In genomic region chr8:115650110-115650521, GRCm38 (mm10) we compare ENCODE assay signal across 8 mouse cellular contexts. TPM values are rescaled to one million over a fixed set of nuclear protein-coding genes. Genes with fewer than 3 reads are reported as not detected.
DNase-seq lines count a peak whose midpoint lies in the region; ATAC-seq and TF ChIP-seq lines count a peak whose summit lies in the region.

No protein-coding gene starts in this region.

- H3K9me3 ChIP-seq in lung, embryonic 14.5 days (ENCODE audit: low read depth, low read length): no peaks in the 10 kb centered on the region
- H3K9me3 ChIP-seq in forebrain, embryonic 16.5 days (ENCODE audit: control insufficient read depth, low read length): no peaks in the 10 kb centered on the region

- H3K27ac ChIP-seq in lung, embryonic 14.5 days (ENCODE audit: low read depth): no peak overlapping the region
- no peak overlapping the region for H3K27ac ChIP-seq in forebrain, embryonic 16.5 days (ENCODE audit: low read length)

- no peak overlapping the region for H3K9ac ChIP-seq in lung, embryonic 14.5 days
- no peak overlapping the region for H3K9ac ChIP-seq in forebrain, embryonic 16.5 days (replicated peaks; ENCODE audit: low read depth, low read length)

- no peak overlapping the region for H3K4me3 ChIP-seq in lung, embryonic 14.5 days (ENCODE audit: low read depth, low read length)
- no peak overlapping the region for H3K4me3 ChIP-seq in forebrain, embryonic 16.5 days (replicated peaks; ENCODE audit: low read length)

- WGBS in lung, embryonic 14.5 days: 51% methylated on average over 3 of the region's 3 CpGs
- WGBS in forebrain, embryonic 16.5 days: 89% methylated on average over 3 of the region's 3 CpGs

- TF ChIP-seq CTCF in lung, embryonic 14.5 days (IDR thresholded peaks at IDR 0.05; ENCODE audit: low read depth): no peak

- H3K4me2 ChIP-seq in lung, embryonic 14.5 days: no peak overlapping the region
- no peak overlapping the region for H3K4me2 ChIP-seq in forebrain, embryonic 16.5 days (ENCODE audit: low read length)

- no peaks in the 10 kb centered on the region for H3K4me1 ChIP-seq in lung, embryonic 14.5 days (ENCODE audit: insufficient read depth)
- H3K4me1 ChIP-seq in forebrain, embryonic 16.5 days (replicated peaks; ENCODE audit: control insufficient read depth, insufficient read depth, low read length): no peaks in the 10 kb centered on the region

- no peak for ATAC-seq in lung, embryonic 14.5 days (ENCODE audit: insufficient read depth)
- peak; percentile 27; the same call in 1 of the 2 replicates for ATAC-seq in granulocyte monocyte progenitor cell, adult 5-6 weeks (replicated peaks; ENCODE audit: poor library complexity, severe bottlenecking)
- ATAC-seq in hematopoietic stem cell, adult 5-6 weeks (replicated peaks in 1 of 2; ENCODE audit: insufficient read depth in 1 of 2, low FRiP score in 2 of 2, low TSS enrichment in 1 of 2, low read depth in 1 of 2, poor library complexity in 2 of 2, severe bottlenecking in 2 of 2): peak; percentile 17 to 72
- ATAC-seq in forebrain, embryonic 16.5 days: no peak

- no peaks in the 10 kb centered on the region for H3K27me3 ChIP-seq in lung, embryonic 14.5 days (ENCODE audit: insufficient read depth, low read length)
- no peaks in the 10 kb centered on the region for H3K27me3 ChIP-seq in forebrain, embryonic 16.5 days (replicated peaks; ENCODE audit: control insufficient read depth, insufficient read depth, low read length)

- H3K36me3 ChIP-seq in lung, embryonic 14.5 days (ENCODE audit: insufficient read depth): no peaks in the 10 kb centered on the region
- H3K36me3 ChIP-seq in forebrain, embryonic 16.5 days (ENCODE audit: control insufficient read depth, insufficient read depth): no peaks in the 10 kb centered on the region

- peak; percentile 6 for DNase-seq in lung, embryonic 14.5 days
- DNase-seq in lung, postnatal 10 days: no peak
- peak; percentile 59 to 68 for DNase-seq in right cerebral cortex, postnatal 10 days (ENCODE audit: low spot score in 2 of 2)
- no peak for DNase-seq in thymus, postnatal 36 days
- no peak for DNase-seq in thymus, postnatal 14 days

RNA-seq across cellular contexts. Expression of gene Maf, which starts 57.5 kb away (rescaled TPM):
- polyA plus RNA-seq in lung, embryonic 14.5 days (2014; fragmentation: Nextera tagmentation; extraction: Ambion mirVana): 12.6 and 14.1 TPM in 2 replicates
- not detected in 2 replicates for total RNA-seq in granulocyte monocyte progenitor cell, adult 5-6 weeks (2014; fragmentation: Nextera tagmentation)
- 0.15 and 0.34 TPM in 2 replicates for total RNA-seq in granulocyte monocyte progenitor cell, adult 5-6 weeks (2017)
- 3.3 and 3.6 TPM in 2 replicates for total RNA-seq in hematopoietic stem cell, adult 5-6 weeks (2017)
- 4.3 and 6.4 TPM in 2 replicates for polyA plus RNA-seq in forebrain, embryonic 16.5 days (2015; fragmentation: Nextera tagmentation; extraction: Ambion mirVana)

Comparison
In these comparisons a context has a peak if more than half of its experiments do, and no peak if none do; other contexts are left out.
1. DNase-seq: peak in lung, embryonic 14.5 days (single experiment) and right cerebral cortex, postnatal 10 days (2 of 2); none in lung, postnatal 10 days (single experiment), thymus, postnatal 36 days (0 of 2) and thymus, postnatal 14 days (single experiment).
2. ATAC-seq: peak in granulocyte monocyte progenitor cell, adult 5-6 weeks (single experiment) and hematopoietic stem cell, adult 5-6 weeks (2 of 2); none in lung, embryonic 14.5 days (single experiment) and forebrain, embryonic 16.5 days (single experiment).